Mouse (Mus musculus): ENCODE measurements around the gene Barx1. TPM values are rescaled to one million over a fixed set of nuclear protein-coding genes. Genes with fewer than 3 reads are reported as not detected.

Gene Barx1
- polyA plus RNA-seq, 1 experiment from 2014 or later, result not detected

DNA sequence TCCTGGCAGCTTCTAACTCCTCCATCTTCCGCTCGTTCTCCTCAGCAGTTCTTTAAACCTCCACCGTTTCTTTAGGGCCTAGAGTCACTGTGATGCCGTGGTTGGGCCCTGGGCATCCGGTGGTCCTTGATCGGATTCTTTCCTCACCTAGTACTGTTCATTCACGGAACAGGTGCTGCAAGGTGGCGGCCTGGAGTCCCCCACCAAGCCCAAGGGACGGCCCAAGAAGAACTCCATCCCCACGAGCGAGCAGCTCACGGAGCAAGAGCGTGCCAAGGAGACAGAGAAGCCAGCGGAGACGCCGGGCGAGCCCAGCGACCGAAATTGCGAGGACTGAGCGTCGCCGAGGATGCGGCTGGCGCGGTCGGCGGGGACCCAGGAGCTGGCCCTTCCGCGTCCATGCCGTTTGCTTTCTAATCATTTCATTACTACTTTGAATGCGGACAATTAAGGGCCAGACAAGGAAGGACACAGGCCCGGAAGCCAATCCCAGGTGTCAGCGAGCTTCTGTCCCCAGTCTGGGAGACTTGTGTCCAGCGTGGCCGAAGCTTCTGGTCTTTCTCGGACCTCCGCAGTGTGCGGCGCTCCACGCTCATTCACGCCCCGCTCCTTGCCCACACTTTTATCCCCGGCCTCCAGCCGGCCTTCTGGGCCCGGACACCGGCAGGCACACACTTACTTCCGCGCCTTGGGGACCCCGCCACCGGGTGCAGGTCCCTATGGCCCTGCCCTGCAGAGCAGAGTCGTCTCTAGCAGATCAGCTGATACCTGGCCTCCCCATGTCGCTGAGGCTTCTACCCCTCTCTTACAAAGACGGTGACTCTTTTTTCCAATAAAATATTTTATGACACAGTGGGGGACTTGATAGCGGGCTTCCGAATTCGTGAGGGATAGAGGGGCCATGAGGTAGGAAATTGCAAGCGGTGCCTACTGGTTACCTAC is 3.1 kb downstream of the Barx1 start:
- Histone ChIP-seq H3K27me3 (ENCODE audit: control insufficient read depth, insufficient read depth, low read length) (peaks cover 51% of the 10 kb centered on the region), H3K9ac (replicated peaks; ENCODE audit: low read depth, low read length) (no peak overlapping the region), H3K9me3 (ENCODE audit: control insufficient read depth, low read length) (no peaks in the 10 kb centered on the region), H3K4me2 (ENCODE audit: low read depth, low read length) (no peak overlapping the region), H3K4me1 (ENCODE audit: control insufficient read depth, insufficient read depth, low read length) (peaks cover 7% of the 10 kb centered on the region; the same call in 1 of the 2 replicates), H3K4me3 (ENCODE audit: low read depth, low read length) (no peak overlapping the region), H3K27ac (ENCODE audit: low read depth, low read length) (no peak overlapping the region), H3K36me3 (ENCODE audit: control insufficient read depth, insufficient read depth, low read length) (no peaks in the 10 kb centered on the region)
- under 1% methylated on average over 58 of the region's 58 CpGs for WGBS
- ATAC-seq (ENCODE audit: low read depth), result no peak

DNA sequence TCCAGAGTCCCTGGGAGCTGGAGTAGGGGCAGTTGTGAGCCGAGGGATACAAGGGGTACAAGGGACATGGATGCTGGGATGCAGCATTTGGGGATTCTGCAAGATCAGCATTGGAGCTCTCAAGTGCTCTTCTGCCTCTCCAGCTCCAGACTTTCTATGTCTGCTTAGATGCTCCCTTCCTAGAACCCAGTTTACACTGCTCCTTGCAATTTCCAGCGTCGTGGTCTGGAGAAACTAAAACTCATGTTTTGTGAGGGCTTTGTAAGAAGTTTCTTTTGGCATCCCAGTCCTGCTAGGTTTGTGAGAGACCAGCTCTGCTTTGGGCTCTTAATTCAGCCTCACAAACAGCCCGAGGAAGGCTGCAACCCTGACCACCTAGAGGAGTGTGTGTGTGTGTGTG is 4.7 kb downstream of the Barx1 start:
- Histone ChIP-seq H3K27me3 (ENCODE audit: control insufficient read depth, insufficient read depth, low read length) (peaks cover 48% of the 10 kb centered on the region), H3K9ac (replicated peaks; ENCODE audit: low read depth, low read length) (no peak overlapping the region), H3K4me2 (ENCODE audit: low read depth, low read length) (no peak overlapping the region), H3K36me3 (ENCODE audit: control insufficient read depth, insufficient read depth, low read length) (no peaks in the 10 kb centered on the region), H3K9me3 (ENCODE audit: control insufficient read depth, low read length) (no peaks in the 10 kb centered on the region), H3K4me3 (ENCODE audit: low read depth, low read length) (no peak overlapping the region), H3K27ac (ENCODE audit: low read depth, low read length) (no peak overlapping the region), H3K4me1 (ENCODE audit: control insufficient read depth, insufficient read depth, low read length) (peaks cover 7% of the 10 kb centered on the region; the same call in 1 of the 2 replicates)
- 9% methylated on average over 4 of the region's 4 CpGs for WGBS
- no peak for ATAC-seq (ENCODE audit: low read depth)

DNA sequence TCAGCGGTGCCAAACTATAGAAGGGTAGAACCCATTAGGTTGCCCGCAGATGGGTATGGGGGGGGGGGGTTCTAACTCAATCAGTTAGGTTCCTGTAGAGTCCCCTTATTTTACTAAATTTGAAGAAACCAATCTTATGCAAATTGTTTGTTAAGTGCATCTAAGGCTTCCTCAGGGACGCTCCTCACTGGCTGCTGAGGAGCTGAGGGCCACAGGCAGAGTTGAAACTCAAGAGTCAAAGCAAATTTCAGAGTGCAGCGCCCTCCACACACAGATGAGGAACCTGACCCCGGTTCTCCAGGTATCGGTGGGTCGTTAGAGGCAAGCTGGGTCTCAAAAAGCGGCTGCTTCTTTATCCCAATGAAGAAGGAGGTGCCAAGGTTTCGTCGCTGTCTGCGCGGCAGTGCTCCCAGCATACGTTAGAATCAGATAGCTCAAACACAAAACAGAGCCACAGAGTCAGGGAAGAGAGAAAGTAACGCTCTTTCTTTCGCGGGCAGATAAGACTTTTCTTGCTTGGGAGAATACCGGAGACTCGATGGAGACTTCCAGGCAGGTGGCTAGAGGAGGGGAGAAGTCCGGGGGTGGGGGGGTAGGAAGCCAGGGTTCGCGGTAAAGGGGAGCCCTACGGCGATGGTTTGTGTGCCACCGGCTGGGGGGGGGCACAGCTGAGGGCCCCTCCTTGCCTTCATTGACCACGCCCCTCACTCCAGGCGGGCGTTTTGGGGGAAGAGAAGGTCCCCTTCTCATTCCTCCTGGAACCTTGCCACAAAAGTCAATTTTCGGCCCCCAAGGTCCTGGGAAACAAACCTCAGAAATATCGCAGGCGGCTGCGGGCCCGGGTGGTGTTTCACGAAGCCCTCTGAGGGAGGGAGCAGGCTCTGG is 5.5 kb downstream of the Barx1 start:
- Histone ChIP-seq H3K4me1 (ENCODE audit: control insufficient read depth, insufficient read depth, low read length) (peaks cover 5% of the 10 kb centered on the region; the same call in 1 of the 2 replicates), H3K9ac (replicated peaks; ENCODE audit: low read depth, low read length) (no peak overlapping the region), H3K27me3 (ENCODE audit: control insufficient read depth, insufficient read depth, low read length) (peaks cover 52% of the 10 kb centered on the region), H3K9me3 (ENCODE audit: control insufficient read depth, low read length) (no peaks in the 10 kb centered on the region), H3K4me3 (ENCODE audit: low read depth, low read length) (no peak overlapping the region), H3K36me3 (ENCODE audit: control insufficient read depth, insufficient read depth, low read length) (no peaks in the 10 kb centered on the region), H3K4me2 (ENCODE audit: low read depth, low read length) (no peak overlapping the region), H3K27ac (ENCODE audit: low read depth, low read length) (no peak overlapping the region)
- under 1% methylated on average over 33 of the region's 33 CpGs for WGBS
- ATAC-seq (ENCODE audit: low read depth), result no peak

DNA sequence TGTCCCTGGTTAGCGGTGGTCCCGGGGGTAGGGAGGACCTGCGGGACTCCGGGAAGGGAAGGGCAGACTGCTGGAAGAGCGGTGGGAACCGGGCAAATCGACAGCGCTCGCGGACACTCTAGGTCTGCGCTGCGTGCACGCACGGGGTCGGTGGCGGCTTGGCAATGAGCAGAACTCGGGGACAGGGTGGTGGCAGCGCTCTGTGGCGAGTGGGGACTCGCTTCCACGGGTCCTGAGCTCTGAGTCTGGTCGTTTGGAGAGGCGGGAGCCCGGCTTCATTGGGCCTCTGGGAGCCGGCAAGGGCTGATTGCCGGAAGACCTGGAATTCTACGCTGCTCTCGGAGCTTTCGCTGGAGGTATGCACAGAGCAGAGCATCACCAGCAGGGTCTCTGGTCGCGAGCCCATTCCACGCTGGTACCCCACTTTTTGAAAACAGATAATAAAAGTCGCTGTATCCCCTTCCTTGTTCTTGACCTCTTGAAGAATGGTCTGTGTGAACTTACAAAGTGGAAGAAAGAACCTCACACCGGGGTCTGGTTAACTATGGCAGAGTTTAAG is 6.3 kb downstream of the Barx1 start:
- under 1% methylated on average over 34 of the region's 34 CpGs for WGBS
- Histone ChIP-seq H3K27me3 (ENCODE audit: control insufficient read depth, insufficient read depth, low read length) (peaks cover 50% of the 10 kb centered on the region), H3K4me1 (ENCODE audit: control insufficient read depth, insufficient read depth, low read length) (peaks cover 5% of the 10 kb centered on the region; the same call in 1 of the 2 replicates), H3K9me3 (ENCODE audit: control insufficient read depth, low read length) (no peaks in the 10 kb centered on the region), H3K4me2 (ENCODE audit: low read depth, low read length) (no peak overlapping the region), H3K36me3 (ENCODE audit: control insufficient read depth, insufficient read depth, low read length) (no peaks in the 10 kb centered on the region), H3K9ac (replicated peaks; ENCODE audit: low read depth, low read length) (no peak overlapping the region), H3K4me3 (ENCODE audit: low read depth, low read length) (no peak overlapping the region), H3K27ac (ENCODE audit: low read depth, low read length) (no peak overlapping the region)
- peak; percentile 30; the same call in 1 of the 2 replicates for ATAC-seq (ENCODE audit: low read depth)

DNA sequence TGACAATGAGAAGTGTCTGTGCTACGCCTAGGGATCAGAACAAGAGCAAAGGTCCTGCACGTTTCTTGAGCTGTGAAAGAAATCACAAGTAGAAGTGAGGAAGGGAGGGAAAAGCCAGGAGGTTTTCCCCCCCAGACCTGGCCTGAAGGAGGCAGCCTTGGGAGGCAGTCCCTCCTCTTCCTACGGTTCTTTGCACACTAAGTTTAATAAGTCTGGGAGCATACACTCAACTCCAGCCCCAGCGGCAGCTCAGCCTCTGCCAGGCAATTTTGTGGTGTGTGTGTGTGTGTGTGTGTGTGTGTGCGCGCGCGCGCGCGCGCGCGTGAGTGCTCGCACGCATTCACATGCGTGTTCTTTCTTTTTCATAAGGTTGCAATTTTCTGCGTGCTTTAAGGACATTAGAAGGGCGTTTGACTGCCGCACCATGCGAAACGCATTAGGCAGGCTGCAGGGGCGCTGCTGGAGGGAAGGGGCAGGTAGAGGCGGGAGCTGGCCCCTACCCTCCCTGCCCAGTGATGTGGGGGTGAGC is 9.6 kb downstream of the Barx1 start:
- Histone ChIP-seq H3K27me3 (ENCODE audit: control insufficient read depth, insufficient read depth, low read length) (peaks cover 34% of the 10 kb centered on the region), H3K27ac (ENCODE audit: low read depth, low read length) (no peak overlapping the region), H3K4me1 (ENCODE audit: control insufficient read depth, insufficient read depth, low read length) (peaks cover 5% of the 10 kb centered on the region; the same call in 1 of the 2 replicates), H3K4me3 (ENCODE audit: low read depth, low read length) (no peak overlapping the region), H3K9me3 (ENCODE audit: control insufficient read depth, low read length) (no peaks in the 10 kb centered on the region), H3K4me2 (ENCODE audit: low read depth, low read length) (peak overlapping the region; percentile 20; the same call in 1 of the 2 replicates), H3K36me3 (ENCODE audit: control insufficient read depth, insufficient read depth, low read length) (no peaks in the 10 kb centered on the region), H3K9ac (replicated peaks; ENCODE audit: low read depth, low read length) (no peak overlapping the region)
- under 1% methylated on average over 24 of the region's 24 CpGs for WGBS
- no peak for ATAC-seq (ENCODE audit: low read depth)

DNA sequence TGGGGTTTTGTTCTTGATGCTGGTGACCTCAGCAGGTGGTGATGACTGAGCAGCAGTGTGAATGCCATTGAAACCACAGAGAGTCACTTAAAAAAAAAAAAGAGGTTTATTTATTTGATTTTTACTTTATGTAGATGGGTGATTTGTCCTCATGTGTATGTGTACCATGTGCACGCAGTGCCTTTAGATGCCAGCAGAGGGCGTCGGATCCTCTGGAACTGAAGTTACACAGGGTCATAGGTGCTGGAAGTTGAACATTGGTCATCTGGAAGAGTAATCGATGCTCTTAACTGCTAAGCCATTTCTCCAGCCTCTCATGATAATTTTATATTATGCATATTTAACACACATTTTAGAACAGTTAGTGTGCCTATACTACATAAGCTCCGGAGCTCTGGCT is 11.8 kb downstream of the Barx1 start:
- Histone ChIP-seq H3K9me3 (ENCODE audit: control insufficient read depth, low read length) (no peaks in the 10 kb centered on the region), H3K4me1 (ENCODE audit: control insufficient read depth, insufficient read depth, low read length) (no peaks in the 10 kb centered on the region), H3K36me3 (ENCODE audit: control insufficient read depth, insufficient read depth, low read length) (no peaks in the 10 kb centered on the region), H3K27me3 (ENCODE audit: control insufficient read depth, insufficient read depth, low read length) (peaks cover 32% of the 10 kb centered on the region), H3K4me3 (ENCODE audit: low read depth, low read length) (no peak overlapping the region), H3K9ac (replicated peaks; ENCODE audit: low read depth, low read length) (no peak overlapping the region), H3K4me2 (ENCODE audit: low read depth, low read length) (no peak overlapping the region), H3K27ac (ENCODE audit: low read depth, low read length) (no peak overlapping the region)
- no peak for ATAC-seq (ENCODE audit: low read depth)
- 84% methylated on average over 5 of the region's 5 CpGs for WGBS

DNA sequence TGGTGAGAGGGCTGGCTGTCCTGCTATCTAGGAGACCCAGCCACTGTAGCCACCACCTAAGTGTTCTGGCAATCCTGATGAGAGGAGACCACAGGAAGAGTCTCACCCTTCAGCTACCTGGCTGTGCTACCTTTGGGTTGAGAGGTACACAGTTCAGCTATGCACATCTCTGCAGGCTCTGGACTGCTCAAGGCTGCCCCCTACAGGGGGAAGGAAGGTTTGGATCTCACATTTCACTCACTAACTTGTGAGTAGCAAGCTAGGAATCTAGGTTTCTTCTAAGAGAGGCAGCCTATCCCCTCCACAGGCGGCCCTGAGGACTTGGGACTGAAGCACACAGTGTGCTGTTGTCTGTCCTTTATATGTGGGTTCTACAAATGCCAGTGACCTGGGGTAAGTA is 16.6 kb downstream of the Barx1 start:
- H3K9ac ChIP-seq (replicated peaks; ENCODE audit: low read depth, low read length), result no peak overlapping the region
- no peak overlapping the region for H3K4me3 ChIP-seq (ENCODE audit: low read depth, low read length)
- no peaks in the 10 kb centered on the region for H3K36me3 ChIP-seq (ENCODE audit: control insufficient read depth, insufficient read depth, low read length)
- H3K27me3 ChIP-seq (ENCODE audit: control insufficient read depth, insufficient read depth, low read length), result 0 out of 2 replicates have a peak, but pooled peaks cover 2% of the 10 kb centered on the region
- no peak overlapping the region for H3K4me2 ChIP-seq (ENCODE audit: low read depth, low read length)
- H3K27ac ChIP-seq (ENCODE audit: low read depth, low read length), result no peak overlapping the region
- 36% methylated on average over 1 of the region's 1 CpGs for WGBS
- H3K4me1 ChIP-seq (ENCODE audit: control insufficient read depth, insufficient read depth, low read length), result no peaks in the 10 kb centered on the region
- H3K9me3 ChIP-seq (ENCODE audit: control insufficient read depth, low read length), result no peaks in the 10 kb centered on the region
- ATAC-seq (ENCODE audit: low read depth), result no peak

DNA sequence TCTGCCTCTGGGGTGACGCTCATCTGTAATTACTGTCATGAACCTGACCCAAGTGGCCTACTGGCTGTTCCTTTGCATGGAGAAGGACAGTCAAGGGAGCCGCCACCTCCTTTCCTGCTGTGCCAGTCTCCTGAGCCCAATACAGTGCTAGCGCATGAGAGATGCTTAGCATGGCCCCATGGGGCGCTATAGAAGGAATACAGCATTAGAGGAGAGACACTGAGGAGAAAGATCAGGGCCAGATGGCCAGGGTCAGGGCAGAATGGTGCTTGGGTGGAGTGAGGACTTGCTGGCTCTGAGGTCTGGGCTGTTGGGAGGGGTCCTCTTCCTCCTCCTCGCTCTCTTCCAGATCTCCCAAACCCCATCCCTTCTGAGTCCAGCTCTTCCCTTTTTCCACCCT is 23.9 kb downstream of the Barx1 start:
- WGBS, result 34% methylated on average over 5 of the region's 5 CpGs
- Histone ChIP-seq H3K4me2 (ENCODE audit: low read depth, low read length) (no peak overlapping the region), H3K27me3 (ENCODE audit: control insufficient read depth, insufficient read depth, low read length) (no peaks in the 10 kb centered on the region), H3K4me1 (ENCODE audit: control insufficient read depth, insufficient read depth, low read length) (no peaks in the 10 kb centered on the region), H3K27ac (ENCODE audit: low read depth, low read length) (no peak overlapping the region), H3K4me3 (ENCODE audit: low read depth, low read length) (no peak overlapping the region), H3K9ac (replicated peaks; ENCODE audit: low read depth, low read length) (no peak overlapping the region), H3K36me3 (ENCODE audit: control insufficient read depth, insufficient read depth, low read length) (no peaks in the 10 kb centered on the region), H3K9me3 (ENCODE audit: control insufficient read depth, low read length) (peaks cover 3% of the 10 kb centered on the region; the same call in 1 of the 2 replicates)
- ATAC-seq (ENCODE audit: low read depth), result no peak
